Mouse (Mus musculus) erythroblast, embryonic 14.5 days (primary cell): ENCODE measurements around the gene Ntf3. TPM values are rescaled to one million over a fixed set of nuclear protein-coding genes. Genes with fewer than 3 reads are reported as not detected.

ENCODE experiments used
- H3K27me3 ChIP-seq: 2 replicates; pipeline ENCODE4 v1.6.1; 2012; ENCODE audit warnings: inconsistent platforms; ENCODE audit not compliant: control insufficient read depth
- H3K36me3 ChIP-seq: 2 replicates; pipeline ENCODE4 v1.6.1; 2012; ENCODE audit warnings: mild to moderate bottlenecking, inconsistent platforms; ENCODE audit not compliant: control insufficient read depth
- H3K4me1 ChIP-seq: 2 replicates; pipeline ENCODE4 v1.6.1; 2012; ENCODE audit warnings: inconsistent platforms; ENCODE audit not compliant: control insufficient read depth
- H3K4me3 ChIP-seq: replicated peaks from 2 replicates; pipeline ENCODE3; 2012; ENCODE audit warnings: moderate library complexity, mild to moderate bottlenecking, inconsistent platforms
- H3K9me3 ChIP-seq: 2 replicates; pipeline ENCODE4 v1.6.1; 2012; ENCODE audit warnings: low read length, inconsistent platforms, mixed read lengths; ENCODE audit not compliant: control insufficient read depth
- GATA1 ChIP-seq: IDR thresholded peaks from 2 replicates; pipeline ENCODE4 v1.6.1; 2012; ENCODE audit warnings: low read length, inconsistent platforms, mixed read lengths
- TAL1 ChIP-seq: IDR thresholded peaks from 3 replicates; pipeline ENCODE4 v1.6.1; 2012; ENCODE audit warnings: low read length, inconsistent platforms, mixed read lengths
- polyA plus RNA-seq: library from polyadenylated mRNA; stranded (reverse); fragments of >175 nt; gene quantifications from 2 replicates; pipeline ENCODE4 v1.2.3, GENCODE M21; 2012

Ntf3 gene
- polyA plus RNA-seq, 1 experiment, result not detected

- H3K9me3 ChIP-seq, result no peaks in the 10 kb centered on the region
- no peaks in the 10 kb centered on the region for H3K36me3 ChIP-seq
- H3K4me1 ChIP-seq, result no peaks in the 10 kb centered on the region
Observed at GRCm38 (mm10) chr6:126142021-126142554, 24.6 kb downstream of the Ntf3 start.

GRCm38 (mm10) chr6:126141472-126141871, 25.2 kb downstream of the Ntf3 start:
- no peak overlapping the region for H3K4me3 ChIP-seq
- no peaks in the 10 kb centered on the region for H3K27me3 ChIP-seq
- H3K9me3 ChIP-seq, result no peaks in the 10 kb centered on the region
- TF ChIP-seq TAL1 (no peak), GATA1 (no peak)
- H3K36me3 ChIP-seq, result no peaks in the 10 kb centered on the region
- H3K4me1 ChIP-seq, result no peaks in the 10 kb centered on the region

More at GRCm38 (mm10) chr6:126142021-126142554, 24.6 kb downstream of the Ntf3 start:
- no peaks in the 10 kb centered on the region for H3K27me3 ChIP-seq
- TF ChIP-seq GATA1 (no peak), TAL1 (no peak)
- H3K4me3 ChIP-seq, result no peak overlapping the region

GRCm38 (mm10) chr6:126140961-126141360, 25.7 kb downstream of the Ntf3 start:
- TF ChIP-seq TAL1 (no peak), GATA1 (no peak)
- H3K36me3 ChIP-seq, result no peaks in the 10 kb centered on the region
- no peaks in the 10 kb centered on the region for H3K27me3 ChIP-seq
- H3K4me3 ChIP-seq, result no peak overlapping the region
- no peaks in the 10 kb centered on the region for H3K9me3 ChIP-seq
- no peaks in the 10 kb centered on the region for H3K4me1 ChIP-seq

- Histone ChIP-seq H3K27me3 (no peaks in the 10 kb centered on the region), H3K4me3 (no peak overlapping the region), H3K9me3 (no peaks in the 10 kb centered on the region), H3K36me3 (no peaks in the 10 kb centered on the region), H3K4me1 (no peaks in the 10 kb centered on the region)
- no peak for TF ChIP-seq GATA1
- TF ChIP-seq TAL1, result no peak
Observed at GRCm38 (mm10) chr6:126140416-126140815, 26.3 kb downstream of the Ntf3 start.

GRCm38 (mm10) chr6:126134155-126134906, 32.4 kb downstream of the Ntf3 start:
- Histone ChIP-seq H3K4me3 (no peak overlapping the region), H3K9me3 (peaks cover 6% of the 10 kb centered on the region; the same call in 1 of the 2 replicates), H3K36me3 (no peaks in the 10 kb centered on the region), H3K4me1 (no peaks in the 10 kb centered on the region), H3K27me3 (no peaks in the 10 kb centered on the region)
- no peak for TF ChIP-seq TAL1
- TF ChIP-seq GATA1, result no peak

GRCm38 (mm10) chr6:126128238-126128637, 38.5 kb downstream of the Ntf3 start:
- no peak for TF ChIP-seq TAL1
- no peak for TF ChIP-seq GATA1
- Histone ChIP-seq H3K9me3 (peaks cover 6% of the 10 kb centered on the region; the same call in 1 of the 2 replicates), H3K27me3 (no peaks in the 10 kb centered on the region), H3K4me1 (no peaks in the 10 kb centered on the region), H3K36me3 (no peaks in the 10 kb centered on the region), H3K4me3 (no peak overlapping the region)

GRCm38 (mm10) chr6:126118247-126118646, 48.5 kb downstream of the Ntf3 start:
- H3K4me1 ChIP-seq, result no peaks in the 10 kb centered on the region
- no peaks in the 10 kb centered on the region for H3K36me3 ChIP-seq
- TF ChIP-seq TAL1, result no peak
- no peak for TF ChIP-seq GATA1
- no peak overlapping the region for H3K4me3 ChIP-seq
- no peaks in the 10 kb centered on the region for H3K9me3 ChIP-seq
- no peaks in the 10 kb centered on the region for H3K27me3 ChIP-seq

- Histone ChIP-seq H3K27me3 (no peaks in the 10 kb centered on the region), H3K4me3 (no peak overlapping the region), H3K9me3 (no peaks in the 10 kb centered on the region), H3K4me1 (no peaks in the 10 kb centered on the region), H3K36me3 (no peaks in the 10 kb centered on the region)
- no peak for TF ChIP-seq TAL1
Observed at GRCm38 (mm10) chr6:126117191-126117590, 49.5 kb downstream of the Ntf3 start.

GRCm38 (mm10) chr6:126114934-126115633, 51.6 kb downstream of the Ntf3 start:
- H3K36me3 ChIP-seq, result no peaks in the 10 kb centered on the region
- H3K27me3 ChIP-seq, result no peaks in the 10 kb centered on the region
- no peaks in the 10 kb centered on the region for H3K4me1 ChIP-seq
- peaks cover 2% of the 10 kb centered on the region; the same call in 1 of the 2 replicates for H3K9me3 ChIP-seq
- no peak overlapping the region for H3K4me3 ChIP-seq
- TF ChIP-seq GATA1, result no peak
- TF ChIP-seq TAL1, result no peak
